Mouse (Mus musculus) lung, embryonic 15.5 days (tissue): ENCODE data around the gene H2-Ob. TPM values are rescaled to one million over a fixed set of nuclear protein-coding genes. Genes with fewer than 3 reads are reported as not detected.

Experiments
- ATAC-seq: fragments of 200-750 bp; cut with Nextera tagmentation; 2 replicates; pipeline ENCODE4 v1.8.0; 2017; ENCODE audit warnings: moderate number of reproducible peaks, borderline replicate concordance; ENCODE audit not compliant: low FRiP score, low TSS enrichment; ENCODE audit errors: extremely low read depth
- H3K27ac ChIP-seq: fragments of 300-500 bp; sonication (generic); 2 replicates; pipeline ENCODE4 v1.5.1; 2015; ENCODE audit warnings: moderate library complexity, mild to moderate bottlenecking, inconsistent platforms
- H3K27me3 ChIP-seq: fragments of 300-500 bp; sonication (generic); 2 replicates; pipeline ENCODE4 v1.6.1; 2015; ENCODE audit warnings: inconsistent platforms
- H3K36me3 ChIP-seq: fragments of 300-500 bp; sonication (generic); 2 replicates; pipeline ENCODE4 v1.6.1; 2015; ENCODE audit warnings: inconsistent platforms
- H3K4me1 ChIP-seq: fragments of 300-500 bp; sonication (generic); 2 replicates; pipeline ENCODE4 v1.6.1; 2015; ENCODE audit warnings: inconsistent platforms
- H3K4me2 ChIP-seq: fragments of 300-500 bp; sonication (generic); 2 replicates; pipeline ENCODE4 v1.6.1; 2015; ENCODE audit warnings: inconsistent platforms, mild to moderate bottlenecking, moderate library complexity
- H3K4me3 ChIP-seq: fragments of 300-500 bp; sonication (generic); 2 replicates; pipeline ENCODE4 v1.5.1; 2015; ENCODE audit warnings: mild to moderate bottlenecking, inconsistent platforms
- H3K9ac ChIP-seq: fragments of 300-500 bp; sonication (generic); 2 replicates; pipeline ENCODE4 v1.6.1; 2015; ENCODE audit warnings: inconsistent platforms
- H3K9me3 ChIP-seq: fragments of 300-500 bp; sonication (generic); 2 replicates; pipeline ENCODE4 v1.6.1; 2016; ENCODE audit warnings: inconsistent platforms
- WGBS: fragments of 180-500 bp; shearing (Covaris S2); methylation state at CpG from one replicate; pipeline ENCODE4 v1.1.7; 2015; 5-methylcytosine and 5-hydroxymethylcytosine counted together
- polyA plus RNA-seq: library from polyadenylated mRNA; unstranded; fragments of >200 nt; fragmentation: Nextera tagmentation; extraction: Ambion mirVana; gene quantifications from 2 replicates; pipeline ENCODE4 v1.2.1, GENCODE M21; 2015

H2-Ob gene
- polyA plus RNA-seq, 1 experiment from 2014 or later, result 0.09 TPM

DNA sequence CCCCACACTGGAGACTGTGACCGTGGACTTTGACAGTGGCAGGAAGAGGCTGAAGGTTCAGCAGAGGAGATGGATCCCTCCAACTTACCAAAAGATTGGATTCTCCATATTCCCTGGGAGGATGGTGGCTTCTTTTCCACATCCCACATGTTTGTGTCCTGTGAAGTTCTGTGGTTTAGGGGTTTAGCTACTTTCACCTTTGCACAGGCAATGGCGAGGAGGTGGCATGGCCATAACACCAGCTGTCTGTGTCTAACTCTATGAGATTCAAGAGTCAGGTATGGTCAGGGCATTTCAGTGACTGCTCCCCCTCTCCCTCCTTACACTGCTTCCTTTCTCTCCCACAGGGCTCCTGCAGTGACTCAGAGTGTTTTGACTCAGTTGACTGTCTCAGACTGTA lies 30.0 kb downstream of the H2-Ob start:
- H3K4me1 ChIP-seq, result peaks cover 14% of the 10 kb centered on the region
- H3K36me3 ChIP-seq, result no peaks in the 10 kb centered on the region
- H3K4me3 ChIP-seq, result no peak overlapping the region
- H3K4me2 ChIP-seq, result no peak overlapping the region
- H3K27ac ChIP-seq, result no peak overlapping the region
- H3K27me3 ChIP-seq, result peaks cover 19% of the 10 kb centered on the region
- H3K9me3 ChIP-seq, result no peaks in the 10 kb centered on the region
- WGBS, result 88% methylated on average over 2 of the region's 2 CpGs
- no peak for ATAC-seq
- H3K9ac ChIP-seq, result no peak overlapping the region

DNA sequence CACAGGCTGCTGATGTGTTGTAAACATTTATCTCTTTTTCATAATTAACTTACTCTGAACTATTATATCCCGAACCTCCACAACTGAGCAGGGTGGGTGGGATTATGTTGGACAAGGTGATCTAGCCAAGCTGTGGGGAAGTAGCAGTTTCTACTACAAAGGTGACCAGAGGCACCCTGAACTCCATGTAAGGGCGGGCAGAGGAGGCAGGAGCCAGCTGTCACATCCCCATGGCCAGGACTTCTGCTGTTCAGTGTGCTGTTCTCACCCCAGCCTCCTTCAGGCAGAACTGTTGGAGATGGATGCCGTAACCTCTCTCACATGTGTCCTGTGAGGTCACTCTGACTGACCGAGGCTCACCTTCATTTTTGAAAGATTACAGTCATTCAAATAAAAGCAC lies 31.1 kb downstream of the H2-Ob start:
- Histone ChIP-seq H3K4me3 (no peak overlapping the region), H3K27ac (no peak overlapping the region), H3K36me3 (no peaks in the 10 kb centered on the region), H3K4me2 (no peak overlapping the region), H3K27me3 (peaks cover 8% of the 10 kb centered on the region), H3K4me1 (peaks cover 4% of the 10 kb centered on the region), H3K9ac (no peak overlapping the region), H3K9me3 (no peaks in the 10 kb centered on the region)
- WGBS, result 51% methylated on average over 4 of the region's 4 CpGs
- ATAC-seq, result no peak

DNA sequence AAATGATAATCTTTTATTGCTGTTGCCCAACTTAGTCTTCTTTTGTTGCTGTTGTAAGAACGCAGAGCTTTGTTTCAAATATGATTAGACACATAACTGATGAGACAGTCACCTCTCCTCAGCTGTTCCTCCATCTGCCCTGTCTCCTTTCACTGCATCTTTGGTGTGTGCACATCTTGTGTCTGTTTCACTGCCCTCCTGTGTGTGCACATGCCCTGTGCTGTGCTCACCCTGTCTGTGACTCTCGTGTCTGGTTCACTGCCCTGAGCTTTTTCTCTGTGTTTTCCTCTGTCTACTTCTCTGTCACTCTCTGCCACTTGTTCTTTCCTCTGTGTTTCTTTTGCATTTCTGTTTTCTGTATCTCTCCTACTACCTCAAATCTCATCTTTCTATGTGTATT lies 31.5 kb downstream of the H2-Ob start:
- Histone ChIP-seq H3K9ac (no peak overlapping the region), H3K9me3 (no peaks in the 10 kb centered on the region), H3K27ac (no peak overlapping the region), H3K27me3 (peaks cover 4% of the 10 kb centered on the region), H3K4me3 (no peak overlapping the region), H3K4me1 (no peaks in the 10 kb centered on the region), H3K4me2 (no peak overlapping the region), H3K36me3 (no peaks in the 10 kb centered on the region)
- ATAC-seq, result no peak
- 68% methylated on average over 2 of the region's 2 CpGs for WGBS

DNA sequence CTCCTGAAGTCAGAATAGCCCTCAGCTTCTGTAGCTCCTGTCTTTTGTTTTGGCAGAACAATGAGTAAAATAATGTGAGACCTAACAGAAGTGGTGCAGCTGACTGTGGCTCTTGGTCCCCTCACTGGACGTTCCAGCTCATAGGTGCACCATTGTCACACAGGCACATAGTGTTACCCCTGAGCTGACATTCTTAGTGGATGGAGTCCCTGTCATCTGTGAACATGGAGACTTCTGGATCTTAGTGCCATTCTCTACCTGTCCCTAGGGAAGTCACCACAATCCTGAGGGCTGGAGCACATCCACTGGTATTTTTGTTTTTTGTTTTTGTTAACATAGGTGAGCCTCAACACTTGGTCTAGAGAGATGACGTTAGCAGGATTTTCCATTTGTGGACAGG lies 32.2 kb downstream of the H2-Ob start:
- no peaks in the 10 kb centered on the region for H3K27me3 ChIP-seq
- H3K4me2 ChIP-seq, result no peak overlapping the region
- no peaks in the 10 kb centered on the region for H3K9me3 ChIP-seq
- no peak overlapping the region for H3K4me3 ChIP-seq
- WGBS, result 73% methylated on average over 2 of the region's 2 CpGs
- no peak overlapping the region for H3K9ac ChIP-seq
- no peak for ATAC-seq
- no peaks in the 10 kb centered on the region for H3K36me3 ChIP-seq
- no peak overlapping the region for H3K27ac ChIP-seq
- no peaks in the 10 kb centered on the region for H3K4me1 ChIP-seq

DNA sequence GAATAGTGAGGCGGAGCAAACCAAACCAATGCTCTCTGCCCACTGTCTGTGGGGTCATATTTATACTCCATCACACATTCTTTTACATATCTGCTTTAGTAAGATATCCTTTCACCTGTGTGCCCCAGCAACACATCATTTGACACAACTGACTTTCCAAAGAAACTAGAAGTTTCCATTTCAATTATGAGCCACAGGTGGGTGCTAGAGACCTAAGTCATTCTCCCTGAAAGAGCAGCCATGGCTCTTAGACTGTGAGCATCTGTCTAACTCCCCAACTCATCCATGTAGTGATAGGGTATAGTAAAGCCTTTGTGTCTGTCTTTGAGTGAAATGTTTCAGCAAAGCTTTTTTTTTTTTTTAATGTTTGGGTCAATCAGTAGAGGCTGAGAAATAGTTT lies 33.4 kb downstream of the H2-Ob start:
- WGBS, result 70% methylated on average over 1 of the region's 1 CpGs
- Histone ChIP-seq H3K27ac (no peak overlapping the region), H3K9ac (no peak overlapping the region), H3K9me3 (no peaks in the 10 kb centered on the region), H3K27me3 (no peaks in the 10 kb centered on the region), H3K4me2 (no peak overlapping the region), H3K4me3 (no peak overlapping the region), H3K36me3 (no peaks in the 10 kb centered on the region), H3K4me1 (no peaks in the 10 kb centered on the region)
- no peak for ATAC-seq

DNA sequence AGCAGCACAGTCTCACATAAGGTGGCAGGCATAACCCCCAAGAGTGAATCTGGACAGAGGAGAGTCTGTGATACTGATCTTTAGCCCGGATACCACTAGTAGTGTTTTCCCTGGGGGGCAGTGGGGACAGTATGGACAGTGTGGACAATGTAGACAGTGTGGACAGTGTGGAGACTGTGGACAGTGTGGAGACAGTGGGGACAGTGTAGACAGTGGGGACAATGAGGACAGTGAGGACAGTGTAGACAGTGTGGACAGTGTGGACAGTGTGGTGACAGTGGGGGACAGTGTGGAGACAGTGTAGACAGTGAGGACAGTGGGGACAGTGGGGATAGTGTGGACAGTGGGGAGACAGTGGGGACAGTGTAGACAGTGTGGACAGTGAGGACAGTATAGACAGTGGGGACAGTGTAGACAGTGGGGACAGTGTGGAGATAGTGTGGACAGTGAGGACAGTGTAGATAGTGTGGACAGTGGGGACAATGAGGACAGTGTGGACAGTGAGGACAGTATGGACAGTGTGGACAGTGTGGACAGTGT lies 41.9 kb downstream of the H2-Ob start:
- Histone ChIP-seq H3K9ac (no peak overlapping the region), H3K27me3 (no peaks in the 10 kb centered on the region; the same call in 1 of the 2 replicates), H3K4me3 (no peak overlapping the region), H3K4me2 (no peak overlapping the region), H3K9me3 (no peaks in the 10 kb centered on the region), H3K36me3 (no peaks in the 10 kb centered on the region), H3K27ac (no peak overlapping the region), H3K4me1 (no peaks in the 10 kb centered on the region)
- WGBS, result 73% methylated on average over 1 of the region's 1 CpGs
- ATAC-seq, result no peak; the same call in 1 of the 2 replicates

DNA sequence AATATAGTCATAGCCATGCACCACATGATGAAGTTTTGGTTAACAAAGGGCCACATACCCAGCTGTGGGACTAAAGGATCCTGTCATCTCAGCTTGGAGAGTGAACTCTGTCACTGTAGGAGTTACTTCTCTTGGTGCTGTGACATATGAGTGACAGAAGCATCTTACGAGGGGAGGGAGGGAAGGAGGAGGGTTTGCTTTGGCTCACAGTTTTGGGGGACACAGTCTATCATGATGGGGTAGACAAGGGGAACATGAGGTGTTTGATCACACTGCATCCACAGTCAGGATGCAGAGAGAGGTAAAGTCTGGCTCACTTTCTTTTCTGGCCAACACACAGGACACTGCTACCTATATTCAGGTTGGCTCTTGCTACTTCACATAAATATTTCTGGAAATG lies 43.1 kb downstream of the H2-Ob start:
- Histone ChIP-seq H3K4me1 (no peaks in the 10 kb centered on the region), H3K9me3 (no peaks in the 10 kb centered on the region), H3K4me3 (no peak overlapping the region), H3K27ac (no peak overlapping the region), H3K27me3 (no peaks in the 10 kb centered on the region; the same call in 1 of the 2 replicates), H3K9ac (no peak overlapping the region), H3K4me2 (no peak overlapping the region), H3K36me3 (no peaks in the 10 kb centered on the region)
- 57% methylated on average over 1 of the region's 1 CpGs for WGBS
- ATAC-seq, result no peak

DNA sequence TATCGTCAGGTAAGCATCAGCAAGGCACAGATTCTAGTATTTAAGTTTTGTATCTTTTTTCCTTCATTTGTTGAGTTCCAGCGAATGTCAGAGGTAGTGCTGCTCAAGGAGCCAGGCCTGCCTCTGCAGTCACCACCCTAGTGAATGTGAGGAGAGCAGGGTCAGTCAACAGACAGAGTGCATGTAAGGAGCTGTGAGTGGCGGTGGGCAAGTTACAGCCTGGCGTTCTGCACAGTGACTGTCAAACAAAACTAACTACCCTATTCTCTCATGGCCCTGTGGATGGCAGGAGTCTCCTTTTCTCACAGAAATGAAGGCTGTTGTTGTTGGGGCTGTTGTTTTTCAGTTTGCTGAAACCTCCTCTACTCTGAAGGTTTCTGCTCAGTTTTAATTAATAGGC lies 46.7 kb downstream of the H2-Ob start:
- H3K9me3 ChIP-seq, result no peaks in the 10 kb centered on the region
- no peak overlapping the region for H3K27ac ChIP-seq
- 58% methylated on average over 4 of the region's 4 CpGs for WGBS
- H3K4me3 ChIP-seq, result no peak overlapping the region
- no peaks in the 10 kb centered on the region; the same call in 1 of the 2 replicates for H3K27me3 ChIP-seq
- H3K36me3 ChIP-seq, result no peaks in the 10 kb centered on the region
- no peaks in the 10 kb centered on the region for H3K4me1 ChIP-seq
- H3K4me2 ChIP-seq, result no peak overlapping the region
- ATAC-seq, result no peak
- no peak overlapping the region for H3K9ac ChIP-seq

DNA sequence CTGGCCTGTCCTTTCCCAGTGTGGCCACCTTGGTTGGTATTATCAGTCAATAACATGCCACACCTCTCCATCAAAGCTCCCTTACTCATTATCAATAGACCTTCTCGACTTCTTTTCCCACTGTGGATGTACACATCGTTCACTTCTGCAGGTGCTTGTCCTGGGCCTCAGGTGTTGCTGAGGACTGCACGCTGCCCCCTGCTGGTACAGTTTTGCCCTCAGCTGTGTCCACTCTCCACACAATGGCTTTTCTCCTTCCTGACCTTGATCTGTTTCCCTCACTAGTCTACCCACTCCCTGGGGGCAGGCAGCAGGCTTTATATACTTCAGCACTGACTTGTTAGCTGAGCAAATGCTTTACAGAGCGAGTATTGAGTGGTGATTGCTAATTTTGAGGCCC lies 47.1 kb downstream of the H2-Ob start:
- H3K27me3 ChIP-seq, result no peaks in the 10 kb centered on the region; the same call in 1 of the 2 replicates
- no peaks in the 10 kb centered on the region for H3K9me3 ChIP-seq
- no peak overlapping the region for H3K9ac ChIP-seq
- no peak overlapping the region for H3K4me2 ChIP-seq
- H3K36me3 ChIP-seq, result no peaks in the 10 kb centered on the region
- WGBS, result 20% methylated on average over 4 of the region's 4 CpGs
- H3K4me3 ChIP-seq, result no peak overlapping the region
- H3K27ac ChIP-seq, result no peak overlapping the region
- no peaks in the 10 kb centered on the region for H3K4me1 ChIP-seq
- ATAC-seq, result no peak

DNA sequence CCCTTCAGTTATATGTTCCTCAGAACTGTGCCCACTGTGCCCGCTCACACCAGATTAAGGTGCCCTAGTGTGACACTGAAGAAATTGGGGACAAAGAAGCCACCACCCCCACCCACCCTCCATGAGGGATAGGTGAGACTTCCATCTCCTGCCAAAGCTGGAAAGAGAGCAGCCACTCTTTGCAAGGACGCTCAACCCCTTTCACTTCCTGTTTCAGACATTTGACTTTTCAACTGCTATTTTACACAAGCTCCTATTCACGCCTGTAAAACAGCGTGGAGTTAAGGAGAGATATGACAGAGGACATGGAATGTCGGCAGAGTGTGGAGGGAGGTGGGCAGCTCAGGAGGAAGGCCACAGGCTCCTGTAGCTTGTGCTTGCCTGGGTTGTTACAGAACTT lies 47.8 kb downstream of the H2-Ob start:
- H3K27ac ChIP-seq, result no peak overlapping the region
- no peaks in the 10 kb centered on the region for H3K4me1 ChIP-seq
- H3K9ac ChIP-seq, result no peak overlapping the region
- H3K36me3 ChIP-seq, result no peaks in the 10 kb centered on the region
- H3K27me3 ChIP-seq, result no peaks in the 10 kb centered on the region; the same call in 1 of the 2 replicates
- H3K9me3 ChIP-seq, result no peaks in the 10 kb centered on the region
- no peak for ATAC-seq
- WGBS, result 65% methylated on average over 5 of the region's 5 CpGs
- H3K4me3 ChIP-seq, result no peak overlapping the region
- no peak overlapping the region for H3K4me2 ChIP-seq

DNA sequence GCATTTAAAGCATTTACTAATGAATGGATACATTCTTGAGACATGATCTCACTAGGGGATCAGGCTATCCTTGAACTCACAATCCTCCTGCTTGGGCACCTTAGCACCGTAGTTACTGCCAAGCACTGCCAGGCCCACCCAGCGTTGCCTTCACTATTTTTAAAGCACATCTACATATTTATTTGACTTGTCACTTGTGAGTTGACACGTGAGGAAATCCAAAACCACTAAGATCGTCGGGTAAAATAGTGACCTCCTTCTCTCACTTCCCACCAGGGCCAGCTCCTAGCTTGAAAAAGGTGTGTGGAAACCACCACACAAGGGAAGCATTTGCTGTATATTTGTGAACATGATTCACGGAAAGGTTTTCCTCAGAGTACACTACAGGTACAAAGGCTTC lies 48.3 kb downstream of the H2-Ob start:
- H3K9me3 ChIP-seq, result no peaks in the 10 kb centered on the region
- H3K4me2 ChIP-seq, result no peak overlapping the region
- H3K27me3 ChIP-seq, result no peaks in the 10 kb centered on the region; the same call in 1 of the 2 replicates
- no peaks in the 10 kb centered on the region for H3K36me3 ChIP-seq
- H3K4me3 ChIP-seq, result no peak overlapping the region
- no peak overlapping the region for H3K9ac ChIP-seq
- WGBS, result 56% methylated on average over 6 of the region's 6 CpGs
- no peak for ATAC-seq
- no peak overlapping the region for H3K27ac ChIP-seq
- H3K4me1 ChIP-seq, result no peaks in the 10 kb centered on the region

DNA sequence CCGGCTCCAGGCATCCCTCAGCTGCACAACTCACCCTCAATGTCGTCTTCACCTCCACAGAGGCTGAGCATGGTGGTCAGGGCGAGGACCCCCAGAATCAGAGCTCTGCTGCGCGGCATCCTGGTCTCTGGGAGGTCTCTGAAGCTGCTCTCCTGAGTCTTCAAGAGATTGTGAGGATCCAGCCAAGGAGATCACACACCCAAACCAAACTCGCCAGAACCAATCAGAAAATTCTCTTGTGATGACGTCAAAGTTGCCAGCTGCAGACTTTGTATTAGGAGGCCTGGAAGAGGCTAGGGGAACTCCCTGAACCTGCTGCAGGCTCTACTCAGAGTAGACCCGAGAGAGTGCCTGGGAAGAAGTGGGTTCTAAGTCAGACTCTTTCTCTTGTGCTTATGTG lies 48.9 kb downstream of the H2-Ob start, which contains the start of gene H2-Aa:
TSS of gene H2-Aa (minus strand) at position 176 of the 400 bp plus-strand sequence.
- H3K4me1 ChIP-seq, result no peaks in the 10 kb centered on the region
- H3K4me3 ChIP-seq, result no peak within 1 kb of the TSS
- WGBS, result 15% methylated on average over 8 of the region's 8 CpGs
- no peak within 1 kb of the TSS for H3K9ac ChIP-seq
- no peak within 1 kb of the TSS for H3K27ac ChIP-seq
- H3K9me3 ChIP-seq, result no peaks in the 10 kb centered on the region
- H3K27me3 ChIP-seq, result no peaks in the 10 kb centered on the region
- no peak within 1 kb of the TSS for H3K4me2 ChIP-seq
- H3K36me3 ChIP-seq, result no peaks in the 10 kb centered on the region
- ATAC-seq, result peak; percentile 42; the same call in 1 of the 2 replicates

DNA sequence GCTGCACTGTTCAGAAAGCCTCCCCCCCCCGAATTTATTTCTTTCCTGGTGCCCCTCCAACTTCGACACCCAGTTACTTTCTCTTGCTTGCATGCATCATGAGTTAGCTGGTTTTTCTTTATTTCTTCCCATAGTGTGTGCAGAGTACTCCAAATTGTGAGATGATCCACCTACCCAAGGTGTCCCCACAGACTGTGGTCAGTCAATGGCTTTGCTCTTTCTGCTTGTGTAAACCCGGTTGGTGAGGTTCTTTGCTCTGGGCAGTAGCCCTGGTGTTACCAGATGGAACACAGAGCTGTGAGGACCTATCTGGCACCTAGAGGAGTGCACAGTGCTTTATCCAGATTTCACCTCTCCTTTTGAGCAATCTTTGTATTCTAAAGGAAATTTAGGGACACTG lies 49.4 kb downstream of the H2-Ob start:
- no peak overlapping the region for H3K27ac ChIP-seq
- H3K4me1 ChIP-seq, result no peaks in the 10 kb centered on the region
- no peak overlapping the region for H3K4me2 ChIP-seq
- no peaks in the 10 kb centered on the region for H3K9me3 ChIP-seq
- ATAC-seq, result no peak
- H3K9ac ChIP-seq, result no peak overlapping the region
- H3K4me3 ChIP-seq, result no peak overlapping the region
- 57% methylated on average over 3 of the region's 3 CpGs for WGBS
- H3K36me3 ChIP-seq, result no peaks in the 10 kb centered on the region
- no peaks in the 10 kb centered on the region for H3K27me3 ChIP-seq
